Mouse (Mus musculus): ENCODE measurements at regions not wholly inside any gene's neighbourhood (a gene's known extent, or its start where the extent isn't known, plus 50 kb on each side); places are given as distances from the start of the nearest gene placed in this dataset.

- ATAC-seq (replicated peaks; ENCODE audit: low FRiP score, poor library complexity, severe bottlenecking), result no peak
These were observed 111.5 kb downstream of the Mrm1 start for GRCm38 (mm10) chr11:84707772-84708171.

DNA sequence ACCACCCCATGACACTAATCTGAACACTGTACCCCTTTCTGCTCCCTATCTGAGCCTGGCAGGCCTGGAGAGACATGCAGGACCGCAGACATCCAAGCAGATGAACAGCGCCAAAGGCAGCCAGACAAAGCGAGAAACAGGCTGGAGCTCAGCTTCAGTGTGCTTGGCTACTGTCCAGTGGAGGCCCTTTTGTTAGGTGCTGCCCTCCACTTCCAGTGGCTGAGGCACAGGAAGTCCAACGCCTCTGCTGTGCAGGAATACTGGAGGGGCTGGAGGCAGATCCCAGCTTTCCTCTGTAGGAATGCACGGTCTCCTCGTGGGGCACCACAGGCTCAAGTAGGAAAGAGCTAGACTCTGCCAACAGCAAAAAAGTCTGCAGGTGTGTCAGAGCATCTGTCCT is 112.6 kb downstream of the Mrm1 start:
- ATAC-seq (replicated peaks; ENCODE audit: low FRiP score, poor library complexity, severe bottlenecking), result no peak

GRCm38 (mm10) chr11:84701319-84702175 is 117.8 kb downstream of the Mrm1 start:
- ATAC-seq (replicated peaks; ENCODE audit: low FRiP score, poor library complexity, severe bottlenecking), result peak; percentile 34; the same call in 1 of the 2 replicates

DNA sequence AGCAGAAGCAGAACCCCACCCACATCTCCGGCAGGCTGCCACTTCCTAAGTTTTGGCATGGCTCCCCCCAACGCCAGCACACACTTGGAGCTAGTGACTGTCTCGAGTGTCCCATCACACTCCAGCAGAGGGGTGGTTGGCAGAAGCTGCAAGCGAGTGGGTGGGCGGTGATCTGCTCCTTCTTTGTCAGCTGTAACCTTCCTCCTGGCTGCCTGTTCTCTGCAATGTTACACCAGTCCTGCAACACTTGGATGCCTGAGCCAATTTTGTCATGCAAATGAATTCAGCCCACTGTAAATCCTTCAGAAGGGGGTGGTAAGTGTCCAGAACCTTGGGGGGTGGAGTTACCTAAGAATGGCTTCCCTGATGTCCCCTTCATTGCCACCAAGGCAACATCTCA is 121.8 kb downstream of the Mrm1 start:
- ATAC-seq (replicated peaks; ENCODE audit: low FRiP score, poor library complexity, severe bottlenecking), result no peak

- ATAC-seq (replicated peaks; ENCODE audit: low FRiP score, poor library complexity, severe bottlenecking), result peak; percentile 61
These were observed 126.7 kb downstream of the Mrm1 start for GRCm38 (mm10) chr11:84692638-84693037.

GRCm38 (mm10) chr11:84691410-84692148 is 127.7 kb downstream of the Mrm1 start:
- no peak for ATAC-seq (replicated peaks; ENCODE audit: low FRiP score, poor library complexity, severe bottlenecking)

- no peak for ATAC-seq (replicated peaks; ENCODE audit: low FRiP score, poor library complexity, severe bottlenecking)
These were observed 132.8 kb downstream of the Mrm1 start for GRCm38 (mm10) chr11:84686473-84686872.

- ATAC-seq (replicated peaks; ENCODE audit: low FRiP score, poor library complexity, severe bottlenecking), result no peak
These were observed 135.0 kb downstream of the Mrm1 start for GRCm38 (mm10) chr11:84684325-84684724.

- ATAC-seq (replicated peaks; ENCODE audit: low FRiP score, poor library complexity, severe bottlenecking), result no peak
These were observed 136.4 kb downstream of the Mrm1 start for GRCm38 (mm10) chr11:84682931-84683330.

GRCm38 (mm10) chr11:84676377-84677078 is 142.8 kb downstream of the Mrm1 start:
- no peak for ATAC-seq (replicated peaks; ENCODE audit: low FRiP score, poor library complexity, severe bottlenecking)

- no peak for ATAC-seq (replicated peaks; ENCODE audit: low FRiP score, poor library complexity, severe bottlenecking)
These were observed 146.4 kb downstream of the Mrm1 start for GRCm38 (mm10) chr11:84672841-84673473.

DNA sequence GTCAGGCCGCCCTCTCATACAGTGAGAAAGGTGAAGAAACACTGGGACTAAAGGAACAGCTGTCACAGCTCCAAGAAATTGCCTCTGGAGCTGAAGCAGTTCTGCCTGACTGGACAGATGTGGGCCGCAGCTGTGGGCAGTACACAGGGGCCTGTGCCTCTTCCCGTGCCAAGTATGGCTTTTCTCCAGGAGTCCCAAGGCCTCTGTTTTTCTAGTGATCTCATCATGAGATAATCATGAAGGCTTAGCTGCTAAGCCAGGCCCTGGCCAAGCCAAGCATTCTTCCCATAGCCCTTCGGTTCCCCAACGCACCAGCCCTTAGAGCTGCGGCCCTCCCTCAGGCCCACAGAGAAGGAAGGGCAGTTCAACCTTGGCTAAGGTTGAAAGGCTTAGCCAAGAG is 146.2 kb upstream of the Lhx1 start:
- no peak for ATAC-seq (replicated peaks; ENCODE audit: low FRiP score, poor library complexity, severe bottlenecking)

DNA sequence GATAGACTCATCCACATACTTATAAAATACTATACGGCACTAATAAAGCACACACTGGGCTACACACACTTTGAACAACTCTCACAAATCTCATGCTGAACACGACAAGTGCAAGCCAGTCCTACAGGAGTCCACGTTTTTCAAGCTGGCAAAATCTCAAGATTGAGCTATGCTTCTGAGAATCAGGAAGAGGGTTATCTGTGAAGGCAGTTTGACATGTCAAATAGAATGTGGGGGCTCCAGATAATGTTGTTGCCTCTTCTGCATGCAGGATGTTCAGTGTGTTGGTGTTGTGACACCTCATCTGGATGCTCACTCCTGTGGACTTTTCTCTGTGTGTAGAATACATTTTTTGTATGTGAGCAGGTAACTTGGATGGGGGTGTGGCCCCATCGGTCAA is 142.4 kb upstream of the Lhx1 start:
- no peak for ATAC-seq (replicated peaks; ENCODE audit: low FRiP score, poor library complexity, severe bottlenecking)

- ATAC-seq (replicated peaks; ENCODE audit: low FRiP score, poor library complexity, severe bottlenecking), result no peak
These were observed 138.9 kb upstream of the Lhx1 start for GRCm38 (mm10) chr11:84664258-84664657.

DNA sequence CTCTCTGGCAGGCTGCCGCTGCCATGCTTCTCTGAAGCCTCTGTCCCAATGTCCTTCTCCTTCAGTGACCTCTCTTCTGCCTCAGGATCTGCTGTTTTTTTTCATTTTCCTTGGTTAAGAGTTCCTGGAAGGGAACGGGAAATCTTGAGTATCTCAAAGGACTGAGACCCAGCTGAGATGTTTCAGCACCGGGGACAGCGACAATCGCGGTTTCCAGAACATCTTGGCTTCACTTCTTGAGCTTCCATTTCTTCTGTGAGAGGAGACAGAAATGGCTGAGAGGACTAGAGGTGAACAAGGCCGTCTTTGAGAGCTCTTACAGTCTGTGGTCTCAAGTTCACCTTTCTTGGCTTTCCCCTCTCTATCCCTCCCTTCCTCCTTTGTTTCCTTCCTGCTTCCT is 136.6 kb upstream of the Lhx1 start:
- ATAC-seq (replicated peaks; ENCODE audit: low FRiP score, poor library complexity, severe bottlenecking), result no peak

- no peak for ATAC-seq (replicated peaks; ENCODE audit: low FRiP score, poor library complexity, severe bottlenecking)
These were observed 135.5 kb upstream of the Lhx1 start for GRCm38 (mm10) chr11:84660877-84661276.

DNA sequence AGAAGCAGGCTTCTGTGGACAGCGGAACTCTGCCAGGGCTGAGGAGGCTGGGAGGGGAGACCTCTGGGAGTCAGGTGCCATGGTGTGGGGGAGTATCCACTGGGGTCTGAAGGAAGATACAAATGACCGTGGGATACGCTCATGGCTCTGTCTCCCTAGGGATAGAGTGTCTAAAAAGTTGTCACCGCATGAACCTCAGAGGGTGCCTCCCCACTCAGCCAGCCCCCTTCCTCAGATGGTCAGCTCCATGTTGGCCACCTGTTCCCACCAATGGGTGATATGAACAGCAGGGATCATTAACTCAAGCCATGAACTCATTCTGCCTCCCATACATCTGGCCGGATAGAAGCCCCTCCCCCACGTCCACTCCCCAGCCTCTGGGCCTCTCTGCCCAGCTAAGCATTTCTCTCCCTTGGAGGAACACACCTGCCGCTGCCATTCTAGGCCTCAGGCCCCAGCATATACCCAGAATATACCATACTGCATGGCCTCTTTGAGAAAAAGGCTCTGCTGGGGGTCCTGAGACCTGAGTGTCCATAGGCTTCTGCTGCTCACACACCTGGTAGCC is 134.1 kb upstream of the Lhx1 start:
- ATAC-seq (replicated peaks; ENCODE audit: low FRiP score, poor library complexity, severe bottlenecking), result no peak

DNA sequence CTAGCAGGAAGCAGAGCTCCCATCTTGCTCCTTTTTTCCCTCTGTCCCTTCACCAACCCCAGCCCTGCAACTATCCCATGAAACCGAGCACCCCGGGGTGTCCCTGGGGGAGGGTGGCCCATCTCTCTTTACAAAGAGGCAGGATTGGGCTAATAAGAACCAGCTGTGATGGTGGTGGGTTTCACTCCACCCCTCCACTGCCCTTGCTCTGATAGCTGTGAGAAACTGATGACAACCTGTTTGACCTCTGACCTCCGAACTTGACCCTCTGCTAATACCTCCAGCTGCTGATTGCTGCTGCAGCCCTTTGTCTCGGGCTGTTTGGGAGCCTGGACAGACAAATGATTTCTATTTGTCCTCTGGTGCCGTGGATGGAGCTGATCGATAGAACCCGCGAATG is 128.1 kb upstream of the Lhx1 start:
- ATAC-seq (replicated peaks; ENCODE audit: low FRiP score, poor library complexity, severe bottlenecking), result no peak

- ATAC-seq (replicated peaks; ENCODE audit: low FRiP score, poor library complexity, severe bottlenecking), result no peak
These were observed 123.6 kb upstream of the Lhx1 start for GRCm38 (mm10) chr11:84648899-84649298.

DNA sequence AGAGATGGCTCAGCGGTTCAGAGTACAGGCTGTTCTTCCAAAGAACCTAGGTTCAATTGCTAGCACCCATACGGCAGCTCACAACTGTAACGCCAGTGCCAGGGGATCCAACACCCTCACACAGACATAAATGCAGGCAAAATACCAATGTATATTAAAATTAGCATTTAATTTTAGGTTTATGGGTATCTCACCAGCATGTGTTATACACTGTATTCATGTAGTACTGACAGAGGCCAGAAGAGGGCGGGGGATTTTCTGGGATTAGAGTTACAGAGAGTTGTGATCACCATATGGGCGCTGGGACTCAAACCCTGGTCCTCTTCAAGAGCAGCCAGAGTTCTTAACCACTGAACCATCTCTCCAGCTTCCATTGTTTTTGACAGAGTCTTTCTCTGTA is 121.8 kb upstream of the Lhx1 start:
- ATAC-seq (replicated peaks; ENCODE audit: low FRiP score, poor library complexity, severe bottlenecking), result no peak

All from erythroblast, adult 5-6 weeks (primary cell).